Mouse (Mus musculus): ENCODE measurements around the gene Pogz.

GRCm38 (mm10) chr3:94832701-94833100 lies 4.7 kb upstream of the Pogz start:
- no peak for TF ChIP-seq GATA1 (IDR thresholded peaks at IDR 0.05; ENCODE audit: borderline replicate concordance, low read length)
- no peak for TF ChIP-seq CTCF (IDR thresholded peaks at IDR 0.05; ENCODE audit: low read depth, low read length)
